Mouse (Mus musculus): Measurements from ENCODE around the gene Rhot2.
"Not testable (repeated sequence)": the region's sequence is repeated elsewhere in the genome, so short reads cannot be mapped to it uniquely, and the experiment has no call there.

Rhot2 gene

GRCm38 (mm10) chr17:25874148-25874720, 29.6 kb upstream of the Rhot2 start:
- no peak for DNase-seq

DNA sequence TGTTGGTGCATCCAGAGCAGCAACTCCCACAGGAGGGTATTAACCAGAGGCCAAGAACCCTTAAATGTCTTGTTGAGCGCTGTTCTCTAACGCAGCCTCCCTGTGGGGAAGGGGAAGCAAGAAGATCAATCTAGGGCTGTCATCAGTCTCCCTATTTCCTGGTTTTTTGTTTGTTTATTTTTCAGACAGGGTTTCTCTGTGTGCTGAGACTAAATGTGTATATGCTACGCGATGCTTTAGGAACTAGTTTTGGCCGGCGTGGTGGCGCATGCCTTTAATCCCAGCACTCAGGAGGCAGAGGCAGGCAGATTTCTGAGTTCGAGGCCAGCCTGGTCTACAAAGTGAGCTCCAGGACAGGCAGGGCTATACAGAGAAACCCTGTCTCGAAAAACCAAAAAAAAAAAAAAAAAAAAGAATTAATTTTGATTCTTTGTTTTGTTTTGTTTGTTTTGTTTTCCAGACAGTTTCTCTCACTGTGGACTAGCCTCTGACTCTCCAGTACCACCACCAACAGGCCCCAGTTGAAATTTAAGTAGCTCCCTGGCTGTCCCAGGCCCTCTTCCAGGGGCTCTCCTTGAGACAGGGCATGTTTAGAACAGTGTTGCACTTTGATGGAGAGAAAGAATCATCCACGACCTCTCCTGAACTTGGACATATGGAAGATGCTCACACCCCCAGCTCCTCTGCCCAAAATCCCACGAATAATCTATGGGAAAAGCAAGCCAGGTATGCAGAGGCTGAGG, 28.9 kb upstream of the Rhot2 start:
- DNase-seq = no peak

- DNase-seq = no peak
Observed at GRCm38 (mm10) chr17:25872676-25873075, 28.0 kb upstream of the Rhot2 start.

- DNase-seq = not testable (repeated sequence)
Observed at GRCm38 (mm10) chr17:25871566-25871965, 26.9 kb upstream of the Rhot2 start.

DNA sequence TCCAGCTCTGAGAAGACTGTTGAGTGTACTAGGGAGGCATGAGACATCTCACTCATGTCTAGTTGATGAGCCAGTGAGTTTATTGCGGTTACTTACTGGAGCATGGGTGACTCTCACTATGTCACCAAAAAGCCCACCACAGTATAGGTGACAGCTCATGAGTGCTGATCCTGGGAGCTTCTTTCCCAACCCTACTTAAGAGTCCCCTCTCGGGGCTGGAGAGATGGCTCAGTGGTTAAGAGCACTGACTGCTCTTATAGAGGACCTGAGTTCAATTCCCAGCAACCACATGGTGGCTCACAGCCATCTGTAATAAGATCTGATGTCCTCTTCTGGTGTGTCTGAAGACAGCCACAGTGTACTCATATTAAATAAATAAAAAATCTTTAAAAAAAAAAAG, 25.3 kb upstream of the Rhot2 start:
- DNase-seq = no peak

DNA sequence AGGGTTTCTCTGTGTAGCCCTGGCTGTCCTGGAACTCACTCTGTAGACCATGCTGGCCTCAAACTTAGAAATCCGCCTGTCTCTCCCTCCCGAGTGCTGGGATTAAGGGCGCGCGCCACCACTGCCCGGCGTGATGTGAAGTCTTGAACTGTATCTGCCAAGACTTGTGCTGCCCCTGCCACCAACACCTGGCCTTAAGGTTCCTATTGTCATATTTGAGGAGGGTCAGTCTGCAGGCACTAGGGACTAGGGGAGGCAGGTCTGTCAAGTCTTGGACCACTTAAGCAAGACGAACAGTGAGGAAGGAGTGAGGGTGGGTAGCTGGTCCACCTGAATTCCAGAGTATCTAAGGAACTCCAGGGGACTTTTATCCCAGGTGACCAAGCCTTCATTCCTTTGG, 24.8 kb upstream of the Rhot2 start:
- no peak for DNase-seq

GRCm38 (mm10) chr17:25868601-25869191, 24.0 kb upstream of the Rhot2 start, which contains the start of gene Mcrip2:
Mcrip2 (minus strand) TSS chr17:25868764.
- peak; percentile 80 for DNase-seq

GRCm38 (mm10) chr17:25867836-25868600, 23.4 kb upstream of the Rhot2 start:
- peak; percentile 45 for DNase-seq

DNA sequence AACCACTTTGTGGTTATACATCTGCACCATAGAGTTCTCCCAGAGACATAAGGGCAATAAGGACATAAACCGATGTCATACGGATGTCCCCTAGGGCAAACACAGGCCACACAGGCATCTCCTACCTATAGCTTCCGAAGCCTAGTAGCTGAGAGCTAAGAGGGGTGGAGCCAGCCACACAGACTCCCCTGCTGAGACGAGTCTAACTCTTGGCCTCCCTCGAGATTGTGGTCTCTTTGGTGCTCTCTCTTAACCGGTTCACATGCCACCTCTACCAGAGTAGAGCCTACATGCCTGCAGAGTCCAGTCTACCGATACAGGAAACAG, 22.8 kb upstream of the Rhot2 start:
- DNase-seq = peak; percentile 30

- DNase-seq = no peak
Observed at GRCm38 (mm10) chr17:25866172-25866571, 21.5 kb upstream of the Rhot2 start.

DNA sequence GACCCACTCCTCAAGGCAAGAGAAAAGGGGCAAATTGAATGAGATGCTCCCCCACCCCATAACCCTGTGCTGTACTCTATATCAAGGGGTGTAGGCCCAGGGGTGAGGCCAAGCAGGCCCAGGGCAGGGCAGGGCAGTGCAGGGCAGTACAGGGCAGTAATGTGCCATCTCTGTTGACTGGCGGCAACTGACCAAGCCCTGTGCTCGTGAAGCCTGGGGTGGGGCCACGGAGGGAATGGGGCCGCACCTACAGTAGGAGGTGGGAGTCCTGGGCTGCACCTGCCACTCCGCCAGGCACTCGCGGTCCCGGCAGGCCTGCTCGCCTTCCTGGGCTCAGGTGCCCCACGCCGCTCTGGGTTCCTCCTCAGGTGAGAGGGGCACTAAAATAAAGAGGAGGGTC, 20.6 kb upstream of the Rhot2 start:
- no peak for DNase-seq

- no peak for DNase-seq
Observed at GRCm38 (mm10) chr17:25864311-25864710, 19.7 kb upstream of the Rhot2 start.

DNA sequence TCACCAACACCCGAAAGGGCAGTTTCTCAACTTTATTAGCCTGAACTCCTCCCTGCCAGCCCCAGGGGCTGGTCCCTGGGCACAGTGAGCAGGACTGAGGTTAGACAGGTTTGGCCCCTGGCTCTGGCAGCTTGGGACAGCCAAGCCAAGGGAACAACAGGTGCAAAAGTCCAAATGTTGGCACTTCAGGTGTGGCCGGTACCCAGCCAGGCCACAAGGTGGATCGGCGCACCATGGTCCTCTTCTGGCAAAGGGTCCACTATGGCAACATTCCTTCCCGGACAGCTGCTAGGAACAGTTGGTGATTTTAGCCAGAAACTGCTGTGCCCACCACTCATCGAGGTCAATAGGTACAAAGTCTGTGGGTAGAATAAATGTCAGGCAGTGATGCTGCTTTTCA, 19.0 kb upstream of the Rhot2 start:
- DNase-seq = no peak

GRCm38 (mm10) chr17:25861704-25862612, 17.3 kb upstream of the Rhot2 start:
- no peak for DNase-seq

- peak; percentile 88 for DNase-seq
Observed at GRCm38 (mm10) chr17:25860832-25861703, 16.4 kb upstream of the Rhot2 start, which contains the start of gene Wdr90. Wdr90 (minus strand) TSS chr17:25861501.

- DNase-seq = no peak
Observed at GRCm38 (mm10) chr17:25860229-25860628, 15.6 kb upstream of the Rhot2 start.

GRCm38 (mm10) chr17:25843636-25844395, 835 bp downstream of the Rhot2 start:
- peak; percentile 65 for DNase-seq

DNA sequence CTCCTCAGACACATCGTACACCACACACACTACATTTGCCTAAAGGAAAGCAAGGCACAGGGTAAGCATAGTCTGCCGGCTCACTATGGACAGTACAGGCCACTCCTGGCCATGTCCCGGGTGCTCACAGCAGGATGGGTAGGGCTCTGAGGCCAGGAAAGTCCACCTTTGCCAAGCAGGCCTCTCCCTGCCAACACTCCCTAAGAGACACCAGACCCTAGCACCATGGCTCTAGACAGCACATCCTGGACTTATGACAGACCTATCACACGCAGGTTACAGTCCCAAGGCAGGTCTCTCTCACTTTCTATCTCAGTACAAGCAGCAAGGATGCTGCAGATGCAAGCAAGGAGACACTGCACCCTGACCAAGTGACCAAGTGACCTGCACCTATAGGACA, 1.5 kb downstream of the Rhot2 start:
- no peak for DNase-seq

DNA sequence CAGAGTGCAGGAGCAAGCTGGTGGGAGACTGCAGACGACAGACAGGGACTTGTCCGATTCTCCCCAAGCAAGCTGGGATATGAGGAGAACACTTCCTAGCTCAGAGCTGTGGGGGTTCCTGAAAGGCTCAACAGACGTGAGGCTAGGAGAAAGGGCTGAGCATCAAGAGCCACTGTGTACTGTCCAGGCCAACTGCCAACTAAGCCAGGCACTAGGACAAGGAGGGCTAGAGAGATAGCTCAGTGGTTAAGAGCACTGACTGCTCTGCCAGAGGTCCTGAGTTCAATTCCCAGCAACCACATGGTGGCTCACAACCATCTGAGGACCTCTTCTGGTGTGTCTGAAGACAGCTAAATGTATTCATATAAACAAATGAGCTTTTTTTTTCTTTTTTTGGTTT, 2.1 kb downstream of the Rhot2 start:
- no peak for DNase-seq

DNA sequence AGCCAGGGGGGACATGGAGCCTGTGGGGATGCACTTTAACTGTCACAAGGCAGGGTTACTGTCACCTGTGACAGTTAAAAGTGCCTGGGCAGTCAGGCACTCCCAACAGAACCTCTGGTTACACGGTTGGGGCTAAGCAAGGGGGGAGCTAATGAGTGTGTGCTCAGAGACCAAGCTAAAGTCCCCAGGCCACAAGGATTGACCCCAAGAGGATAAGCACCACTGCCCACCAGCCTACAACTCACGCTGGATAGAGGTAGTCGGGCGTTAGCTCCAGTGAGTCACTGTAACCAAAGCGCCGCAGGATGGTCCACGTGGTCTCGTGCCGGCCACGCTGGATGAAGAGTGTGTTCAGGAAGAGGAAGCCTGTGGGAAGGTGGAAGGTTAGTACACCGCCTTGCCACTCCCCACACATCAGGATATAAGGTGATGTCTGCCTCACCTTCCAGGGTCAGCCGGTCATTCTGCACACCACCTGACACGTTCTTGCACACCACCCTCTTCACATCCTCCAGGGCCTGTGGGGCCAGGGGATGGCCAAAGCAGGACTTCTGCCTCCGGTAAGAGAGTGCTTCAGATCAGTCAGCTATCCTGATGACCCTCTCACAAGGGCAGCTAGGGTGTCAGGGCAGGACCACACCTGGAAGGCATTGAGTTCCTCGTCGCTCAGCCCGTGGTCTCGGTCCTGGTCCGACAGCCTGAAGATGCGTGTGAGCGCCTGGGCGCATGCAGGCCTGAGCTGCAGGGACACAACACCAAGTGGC, 3.4 kb downstream of the Rhot2 start, which contains the start of gene Gm20683:
Gene Gm20683, minus strand, starts transcription at position 647 of the 764 bp plus-strand sequence.
- no peak for DNase-seq

All from liver (tissue).